Mouse (Mus musculus): ENCODE measurements at regions not wholly inside any gene's neighbourhood (a gene's known extent, or its start where the extent isn't known, plus 50 kb on each side); places are given as distances from the start of the nearest gene placed in this dataset.

GRCm38 (mm10) chr16:30008451-30009357 is 55.5 kb upstream of the Hes1 start:
- TF ChIP-seq CTCF (IDR thresholded peaks at IDR 0.05; ENCODE audit: control insufficient read depth, insufficient read depth, insufficient replicate concordance, low read depth, low read length) (0 out of 2 replicates have a peak, but pooled peaks have one; percentile 14), POLR2A (IDR thresholded peaks at IDR 0.05; ENCODE audit: control insufficient read depth, low read depth, low read length) (peak; percentile 33; the same call in 1 of the 2 replicates)
